Mouse (Mus musculus) v-Abl transformed pro-B cells (cell line): ENCODE measurements around the gene Brix1.
"Not testable (repeated sequence)": the region's sequence is repeated elsewhere in the genome, so short reads cannot be mapped to it uniquely, and the experiment has no call there.

ENCODE experiments used
- in situ Hi-C, 2 experiments: fragments of 400-800 bp; cut with MboI; formaldehyde crosslinking; loops; one replicate each; pipeline ENCODE4 v1.15.1; 2025; ENCODE audit not compliant: unreplicated experiment in 2 of 2

Brix1 gene

DNA sequence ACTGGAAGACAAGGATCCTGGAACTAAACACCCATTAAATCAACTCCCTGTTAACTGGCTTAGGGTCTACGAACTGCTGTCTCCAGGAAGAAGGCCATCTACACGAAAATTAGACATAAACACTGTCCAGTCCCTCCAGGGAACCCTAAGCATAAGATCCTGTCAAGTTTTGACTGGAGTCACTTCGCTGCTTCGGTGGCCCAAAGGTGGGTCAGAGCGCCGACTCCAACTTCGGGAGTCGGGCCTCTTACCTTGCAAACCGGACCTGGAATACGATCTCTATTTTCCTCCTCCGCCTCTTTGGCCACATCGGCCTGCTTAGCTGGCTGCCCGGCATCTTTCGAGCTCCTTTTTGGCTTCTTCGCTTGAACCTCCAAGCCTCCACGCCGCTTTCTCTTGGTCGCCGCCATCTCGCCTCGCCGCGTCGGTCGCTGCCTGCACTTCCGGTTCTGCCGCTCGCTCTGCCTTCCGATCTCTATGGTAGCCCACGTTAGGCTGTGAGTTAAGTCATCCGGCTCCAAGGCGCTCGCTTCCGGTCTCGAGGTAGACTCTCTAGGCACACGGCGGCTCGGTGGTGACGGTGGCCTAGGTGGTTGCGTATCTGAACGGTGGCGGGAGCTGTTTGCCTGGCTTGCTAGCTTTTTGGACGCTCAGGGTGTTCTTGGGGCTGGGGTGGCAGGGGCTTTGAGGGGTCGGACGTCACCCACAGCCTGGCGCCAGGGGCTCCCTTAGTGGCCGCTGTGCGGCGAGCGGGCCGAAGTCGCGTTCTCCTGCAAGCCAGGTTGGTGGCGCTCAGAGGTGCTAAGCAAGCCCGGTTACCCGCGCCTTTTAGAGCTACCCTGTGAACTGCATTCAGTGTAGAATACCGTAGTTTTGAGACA lies at the start of gene Brix1, which contains the start of gene Rad1:
Gene Brix1, minus strand, starts transcription at position 464 of the 881 bp plus-strand sequence.
Gene Rad1, plus strand, starts transcription at position 535 of the 881 bp plus-strand sequence.
- in situ Hi-C loops: loop anchor here (10.0 to 25.0 kb wide), 3 partner anchors 1031 to 1502 kb away; partner anchors contain the start of gene Sub1 (in 1 of the 2)

- in situ Hi-C loops: no loop called here
Observed at GRCm38 (mm10) chr15:10534591-10534990, 48.8 kb upstream of the Brix1 start.

DNA sequence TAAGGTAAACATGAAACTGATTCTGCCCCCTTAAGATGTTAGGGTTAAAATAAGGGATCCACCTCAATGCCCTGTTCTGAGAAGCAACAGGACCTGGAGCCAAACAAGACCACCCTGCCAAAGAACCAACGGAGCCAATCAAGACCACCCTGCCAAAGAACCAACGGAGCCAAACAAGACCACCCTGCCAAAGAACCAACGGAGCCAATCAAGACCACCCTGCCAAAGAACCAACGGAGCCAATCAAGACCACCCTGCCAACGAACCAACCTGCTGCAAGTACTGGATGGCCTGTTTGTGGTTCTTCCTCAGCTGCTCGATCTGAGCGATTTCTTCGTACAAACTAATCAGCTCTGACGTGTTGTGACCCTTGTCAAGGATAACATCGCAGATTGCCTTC lies 47.6 kb upstream of the Brix1 start:
- in situ Hi-C loops: not testable (repeated sequence)

- in situ Hi-C loops: no loop called here
Observed at GRCm38 (mm10) chr15:10531352-10531751, 45.6 kb upstream of the Brix1 start.

GRCm38 (mm10) chr15:10525896-10526295 lies 40.1 kb upstream of the Brix1 start:
- in situ Hi-C loops: no loop called here

- in situ Hi-C loops: loop anchor here in 1 of 2 experiments (25.0 kb wide), 1 partner anchor 797 kb away; no protein-coding TSS in a partner anchor
Observed at GRCm38 (mm10) chr15:10515166-10515565, 29.4 kb upstream of the Brix1 start.

DNA sequence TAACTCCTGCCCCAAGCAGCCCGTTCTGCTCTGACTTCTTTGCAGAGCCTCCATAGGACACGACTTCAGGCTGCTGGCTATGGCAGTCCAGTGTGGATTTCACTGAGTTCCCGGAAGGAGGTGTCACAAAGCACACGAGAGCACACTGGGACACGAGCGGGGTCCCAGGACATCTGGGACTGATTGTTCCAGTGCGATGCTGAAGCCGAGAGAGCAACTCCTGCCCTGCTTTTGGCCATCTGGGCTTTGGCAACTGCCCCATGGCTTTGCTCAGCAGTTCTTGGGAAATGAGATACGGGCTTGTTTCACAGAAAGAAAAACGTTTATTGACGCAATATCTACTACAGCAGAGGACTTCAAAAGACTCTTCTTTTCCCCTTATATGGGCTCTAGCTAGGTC lies 20.4 kb upstream of the Brix1 start:
- in situ Hi-C loops: loop anchor here in 1 of 2 experiments (25.0 kb wide), 1 partner anchor 806 kb away; no protein-coding TSS in a partner anchor

DNA sequence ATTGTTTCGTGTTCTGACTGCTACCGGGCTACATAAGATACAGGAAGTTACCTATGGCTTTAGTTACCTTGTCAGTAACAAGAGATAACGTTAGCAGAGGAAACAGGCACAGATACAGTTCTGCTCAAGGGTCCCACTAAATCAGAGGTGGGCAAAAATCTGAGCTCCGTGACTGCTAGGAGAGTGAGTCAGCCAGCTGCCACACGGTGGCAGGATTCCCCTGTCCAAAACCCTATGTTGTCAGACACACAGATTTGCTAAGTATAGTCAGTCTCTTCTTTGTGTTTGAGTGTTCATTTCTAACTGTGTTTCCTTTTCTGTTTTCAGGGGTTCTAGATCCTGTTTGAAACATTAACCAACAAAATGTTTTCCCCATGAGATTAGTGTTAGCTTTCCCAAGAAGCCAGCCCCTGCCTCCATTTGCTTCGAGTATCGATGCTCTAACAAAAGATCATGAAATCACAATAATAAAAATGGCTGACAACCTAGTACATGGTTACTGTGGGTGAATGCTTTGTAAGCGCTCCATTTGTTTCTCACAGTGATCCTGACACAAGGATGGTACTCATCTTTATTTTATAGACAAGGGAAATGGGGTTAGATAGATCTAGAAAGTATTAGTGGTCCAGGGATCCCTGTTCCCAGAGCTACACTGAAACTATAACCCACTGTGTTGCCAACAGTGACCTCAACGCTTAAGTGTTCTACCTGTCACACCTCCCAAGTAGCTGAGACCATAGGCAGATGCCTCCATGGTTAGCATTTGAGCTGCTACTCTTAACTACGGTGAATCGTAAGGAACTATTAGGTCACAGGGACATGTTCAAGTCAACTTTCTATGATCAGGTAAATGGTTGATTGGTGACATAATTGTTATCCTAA lies 15.3 kb upstream of the Brix1 start:
- in situ Hi-C loops: loop anchor here in 1 of 2 experiments (25.0 kb wide), 1 partner anchor 811 kb away; no protein-coding TSS in a partner anchor

- in situ Hi-C loops: loop anchor here in 1 of 2 experiments (25.0 kb wide), 1 partner anchor 812 kb away; no protein-coding TSS in a partner anchor
Observed at GRCm38 (mm10) chr15:10500035-10500434, 14.3 kb upstream of the Brix1 start.

DNA sequence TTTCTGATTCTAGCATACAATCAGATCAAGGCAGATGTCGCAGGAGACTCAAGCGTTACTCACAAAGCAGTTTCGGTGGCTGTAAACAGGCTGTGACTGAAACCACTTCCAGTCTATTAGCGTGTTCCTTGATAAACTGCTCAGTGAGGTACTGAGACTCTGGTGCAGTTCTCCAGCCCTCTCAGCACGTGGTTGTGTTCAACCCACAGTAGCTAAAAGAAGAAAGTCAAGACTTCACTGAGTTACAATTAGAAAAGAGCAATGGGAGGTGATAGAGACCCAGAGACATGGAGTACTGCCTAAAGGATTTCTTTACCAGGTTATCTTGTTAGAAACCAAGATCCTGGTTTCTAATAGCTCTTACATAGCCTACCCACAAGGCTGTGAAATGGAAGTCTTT lies 13.8 kb upstream of the Brix1 start:
- in situ Hi-C loops: loop anchor here (5.0 to 25.0 kb wide), 3 partner anchors 365 to 1488 kb away; partner anchors contain the start of gene Sub1 (in 1 of the 2)

DNA sequence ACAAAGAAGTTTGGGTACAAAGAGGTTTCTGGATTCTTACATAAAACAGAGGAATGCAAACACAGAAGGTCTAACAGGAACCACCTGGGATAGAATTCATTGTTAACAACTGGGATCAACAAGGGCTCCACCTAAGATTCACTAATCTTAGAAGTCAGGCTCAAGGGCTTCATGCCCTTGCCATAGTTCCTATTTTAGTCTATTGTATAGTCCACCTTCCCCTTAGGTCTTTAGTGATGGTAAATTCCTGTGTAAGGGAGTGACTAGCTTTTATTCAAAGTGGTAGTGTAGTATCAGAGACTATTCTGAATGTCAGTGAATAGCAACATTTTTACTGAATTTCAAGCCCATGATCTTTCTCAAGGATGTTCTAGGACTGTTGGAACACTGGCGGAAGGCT lies 10.9 kb upstream of the Brix1 start:
- in situ Hi-C loops: loop anchor here (5.0 to 25.0 kb wide), 3 partner anchors 368 to 1491 kb away; partner anchors contain the start of gene Sub1 (in 1 of the 2)

- in situ Hi-C loops: loop anchor here (5.0 to 25.0 kb wide), 3 partner anchors 369 to 1491 kb away; partner anchors contain the start of gene Sub1 (in 1 of the 2)
Observed at GRCm38 (mm10) chr15:10495944-10496343, 10.2 kb upstream of the Brix1 start.

GRCm38 (mm10) chr15:10490101-10490500 lies 4.4 kb upstream of the Brix1 start:
- in situ Hi-C loops: loop anchor here (10.0 to 25.0 kb wide), 2 partner anchors 375 to 1497 kb away; partner anchors contain the start of gene Sub1 (in 1 of the 2)

- in situ Hi-C loops: loop anchor here (10.0 to 25.0 kb wide), 3 partner anchors 1032 to 1500 kb away; partner anchors contain the start of gene Sub1 (in 1 of the 2)
Observed at GRCm38 (mm10) chr15:10487246-10487645, 1.5 kb upstream of the Brix1 start.

DNA sequence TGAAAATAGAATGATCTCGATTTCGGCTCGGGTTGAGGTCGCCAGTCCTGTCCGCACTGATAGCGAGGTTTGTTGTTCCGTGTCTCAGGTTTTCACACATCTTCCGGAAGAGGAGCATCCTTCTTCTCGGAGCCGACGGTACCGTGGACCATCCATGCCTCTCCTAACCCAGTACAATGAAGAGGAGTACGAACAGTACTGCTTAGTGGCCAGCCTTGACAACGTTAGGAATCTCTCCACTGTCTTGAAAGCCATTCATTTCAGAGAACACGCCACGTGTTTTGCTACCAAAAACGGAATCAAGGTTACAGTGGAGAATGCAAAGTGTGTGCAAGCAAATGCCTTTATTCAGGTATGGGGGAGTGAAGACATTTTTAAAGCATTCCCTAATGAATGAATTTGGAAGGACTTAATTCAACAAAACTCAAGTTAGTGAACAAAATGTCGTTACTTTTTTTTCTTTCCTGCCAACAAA lies 655 bp upstream of the Brix1 start:
- in situ Hi-C loops: loop anchor here (10.0 to 25.0 kb wide), 3 partner anchors 1032 to 1501 kb away; partner anchors contain the start of gene Sub1 (in 1 of the 2)

- in situ Hi-C loops: loop anchor here in 1 of 2 experiments (10.0 kb wide), 1 partner anchor 726 kb away; the partner anchor contains the start of gene Spef2
Observed at GRCm38 (mm10) chr15:10470941-10471340, 14.8 kb downstream of the Brix1 start.

DNA sequence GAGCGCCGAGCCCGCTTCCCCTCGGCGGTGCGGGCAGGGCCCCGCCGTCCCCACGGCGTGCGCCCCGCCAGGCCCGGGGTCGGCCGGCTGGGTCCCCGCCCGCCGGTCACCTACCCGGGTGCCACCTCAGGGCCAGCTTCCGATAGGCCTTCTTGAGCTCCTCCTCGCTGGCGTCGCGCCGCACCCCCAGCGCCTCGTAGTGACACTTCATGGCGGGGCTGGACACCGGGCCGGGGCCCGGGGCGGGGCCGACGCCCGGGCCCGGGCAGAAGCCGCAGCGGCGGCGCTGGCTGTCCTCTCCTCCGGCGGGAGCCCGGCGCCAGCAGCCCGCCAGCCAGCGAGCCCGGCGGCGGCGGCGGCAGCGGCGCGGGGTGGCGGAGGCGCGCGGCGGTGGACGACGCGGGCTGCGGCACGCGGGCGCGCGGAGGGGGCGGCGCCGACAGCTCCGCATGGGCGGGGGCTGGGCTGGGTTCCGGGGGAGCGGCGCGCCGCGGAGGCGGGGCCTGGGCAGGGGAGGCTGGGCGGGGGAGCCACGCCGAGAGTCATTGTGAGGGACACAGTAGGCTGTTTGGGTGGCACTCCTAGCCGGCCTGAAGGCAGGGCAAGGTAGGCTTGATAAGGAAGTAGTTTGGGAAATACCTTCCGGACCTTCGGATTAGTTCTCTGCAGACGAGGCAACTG lies 15.5 kb downstream of the Brix1 start, which contains the start of gene Dnajc21:
Gene Dnajc21, minus strand, starts transcription at position 366 of the 681 bp plus-strand sequence.
- in situ Hi-C loops: loop anchor here in 1 of 2 experiments (10.0 kb wide), 1 partner anchor 725 kb away; the partner anchor contains the start of gene Spef2

GRCm38 (mm10) chr15:10469641-10470150 lies 16.1 kb downstream of the Brix1 start:
- in situ Hi-C loops: loop anchor here in 1 of 2 experiments (10.0 kb wide), 1 partner anchor 725 kb away; the partner anchor contains the start of gene Spef2

DNA sequence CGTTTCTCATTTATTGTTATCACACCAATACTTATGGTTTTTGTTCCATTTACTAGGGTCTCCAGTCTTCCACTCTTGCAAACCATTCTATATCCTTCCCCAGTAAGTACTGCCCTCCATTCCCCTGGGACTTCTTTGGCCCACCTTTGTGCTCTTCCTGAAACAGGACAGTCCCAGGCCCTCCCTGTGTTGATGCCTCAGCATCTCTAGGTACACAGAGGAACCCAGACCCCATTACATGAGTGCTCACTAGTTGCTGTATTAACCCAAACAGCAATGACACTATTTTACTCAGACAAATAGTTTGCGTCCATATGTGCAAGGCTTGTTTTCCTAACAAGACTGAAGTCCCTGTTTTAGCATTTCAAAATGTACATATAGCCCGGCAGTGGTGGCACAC lies 17.0 kb downstream of the Brix1 start:
- in situ Hi-C loops: no loop called here
